Mouse (Mus musculus): ENCODE results near the gene Dhx34.

- TF ChIP-seq BHLHE40 (IDR thresholded peaks at IDR 0.05; ENCODE audit: borderline replicate concordance, low read depth, low read length): no peak
- no peak for TF ChIP-seq HCFC1 (IDR thresholded peaks at IDR 0.05; ENCODE audit: low read depth, low read length)
- no peak for TF ChIP-seq EP300 (IDR thresholded peaks at IDR 0.05; ENCODE audit: low read depth in 1 of 2, low read length in 2 of 2)
- TF ChIP-seq CTCF (IDR thresholded peaks at IDR 0.05 in 2 of 3, conservative IDR thresholded peaks at IDR 0.05 in 1 of 3; ENCODE audit: control insufficient read depth in 1 of 3, insufficient read depth in 1 of 3, low read depth in 2 of 3, low read length in 3 of 3, poor library complexity in 1 of 3, severe bottlenecking in 1 of 3): no peak
Observed at GRCm38 (mm10) chr7:16207076-16207475, 14.8 kb downstream of the Dhx34 start.

Measured in MEL (cell line).